Mouse (Mus musculus): ENCODE measurements around the gene Dync1li1. TPM values are rescaled to one million over a fixed set of nuclear protein-coding genes. Genes with fewer than 3 reads are reported as not detected.

Gene Dync1li1
- polyA plus RNA-seq, 1 experiment from 2014 or later: 107 TPM

DNA sequence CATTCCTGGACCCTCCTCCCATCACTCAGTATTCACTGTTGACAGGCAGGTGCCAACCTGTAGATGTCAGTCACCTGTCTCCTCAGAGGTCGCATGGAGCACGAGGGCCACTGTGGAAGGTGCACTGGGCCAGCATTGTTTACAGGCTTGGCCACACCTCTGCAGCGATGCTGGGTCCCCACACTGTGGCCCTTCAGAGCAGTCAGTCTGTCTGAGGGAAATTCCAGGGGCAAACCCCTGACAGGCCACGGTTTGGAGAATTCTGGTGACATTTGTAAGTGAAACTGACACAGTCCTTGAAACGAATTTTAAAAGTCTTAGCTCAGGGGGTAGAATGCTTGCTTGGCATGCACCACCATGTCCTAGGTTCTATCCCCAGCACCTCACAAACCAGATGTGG, 71.8 kb downstream of the Dync1li1 start:
- Histone ChIP-seq H3K4me2 (ENCODE audit: low read length) (no peak overlapping the region), H3K4me1 (ENCODE audit: control insufficient read depth, insufficient read depth, low read length) (no peaks in the 10 kb centered on the region), H3K36me3 (ENCODE audit: control insufficient read depth, insufficient read depth, low read length) (0 out of 2 replicates have a peak, but pooled peaks cover 3% of the 10 kb centered on the region), H3K9me3 (ENCODE audit: control insufficient read depth, low read length) (no peaks in the 10 kb centered on the region), H3K9ac (replicated peaks; ENCODE audit: low read length) (no peak overlapping the region), H3K27me3 (ENCODE audit: control insufficient read depth, insufficient read depth, low read length) (no peaks in the 10 kb centered on the region), H3K4me3 (replicated peaks; ENCODE audit: low read depth, low read length) (no peak overlapping the region), H3K27ac (replicated peaks; ENCODE audit: low read depth, low read length) (no peak overlapping the region)
- ATAC-seq (ENCODE audit: low FRiP score, low TSS enrichment): no peak
- no peak for DNase-seq
- 86% methylated on average over 5 of the region's 5 CpGs for WGBS

GRCm38 (mm10) chr9:114761848-114762247, 73.3 kb downstream of the Dync1li1 start:
- H3K36me3 ChIP-seq (ENCODE audit: control insufficient read depth, insufficient read depth, low read length): 0 out of 2 replicates have a peak, but pooled peaks cover 3% of the 10 kb centered on the region
- H3K9me3 ChIP-seq (ENCODE audit: control insufficient read depth, low read length): no peaks in the 10 kb centered on the region
- no peak for DNase-seq
- no peak overlapping the region for H3K4me2 ChIP-seq (ENCODE audit: low read length)
- ATAC-seq (ENCODE audit: low FRiP score, low TSS enrichment): no peak
- H3K4me3 ChIP-seq (replicated peaks; ENCODE audit: low read depth, low read length): no peak overlapping the region
- no peaks in the 10 kb centered on the region for H3K27me3 ChIP-seq (ENCODE audit: control insufficient read depth, insufficient read depth, low read length)
- no peaks in the 10 kb centered on the region for H3K4me1 ChIP-seq (ENCODE audit: control insufficient read depth, insufficient read depth, low read length)
- no peak overlapping the region for H3K9ac ChIP-seq (replicated peaks; ENCODE audit: low read length)
- 81% methylated on average over 11 of the region's 11 CpGs for WGBS
- no peak overlapping the region for H3K27ac ChIP-seq (replicated peaks; ENCODE audit: low read depth, low read length)

- 67% methylated on average over 13 of the region's 13 CpGs for WGBS
- Histone ChIP-seq H3K4me1 (ENCODE audit: control insufficient read depth, insufficient read depth, low read length) (no peaks in the 10 kb centered on the region), H3K4me2 (ENCODE audit: low read length) (no peak overlapping the region), H3K27me3 (ENCODE audit: control insufficient read depth, insufficient read depth, low read length) (no peaks in the 10 kb centered on the region), H3K36me3 (ENCODE audit: control insufficient read depth, insufficient read depth, low read length) (0 out of 2 replicates have a peak, but pooled peaks cover 3% of the 10 kb centered on the region), H3K9me3 (ENCODE audit: control insufficient read depth, low read length) (no peaks in the 10 kb centered on the region), H3K4me3 (replicated peaks; ENCODE audit: low read depth, low read length) (no peak overlapping the region), H3K9ac (replicated peaks; ENCODE audit: low read length) (no peak overlapping the region), H3K27ac (replicated peaks; ENCODE audit: low read depth, low read length) (no peak overlapping the region)
- peak; percentile 72 for DNase-seq
- ATAC-seq (ENCODE audit: low FRiP score, low TSS enrichment): no peak
These were observed 74.8 kb downstream of the Dync1li1 start for GRCm38 (mm10) chr9:114763341-114763740.

GRCm38 (mm10) chr9:114767030-114767429, 78.4 kb downstream of the Dync1li1 start:
- no peaks in the 10 kb centered on the region for H3K27me3 ChIP-seq (ENCODE audit: control insufficient read depth, insufficient read depth, low read length)
- H3K9me3 ChIP-seq (ENCODE audit: control insufficient read depth, low read length): no peaks in the 10 kb centered on the region
- no peak overlapping the region for H3K4me2 ChIP-seq (ENCODE audit: low read length)
- 66% methylated on average over 13 of the region's 13 CpGs for WGBS
- H3K9ac ChIP-seq (replicated peaks; ENCODE audit: low read length): no peak overlapping the region
- DNase-seq (peak; percentile 77), ATAC-seq (ENCODE audit: low FRiP score, low TSS enrichment) (0 out of 2 replicates have a peak, but pooled peaks have one; percentile 34)
- H3K4me1 ChIP-seq (ENCODE audit: control insufficient read depth, insufficient read depth, low read length): no peaks in the 10 kb centered on the region
- H3K4me3 ChIP-seq (replicated peaks; ENCODE audit: low read depth, low read length): no peak overlapping the region
- no peaks in the 10 kb centered on the region for H3K36me3 ChIP-seq (ENCODE audit: control insufficient read depth, insufficient read depth, low read length)
- peak overlapping the region; percentile 20; the same call in 1 of the 2 replicates for H3K27ac ChIP-seq (replicated peaks; ENCODE audit: low read depth, low read length)

DNA sequence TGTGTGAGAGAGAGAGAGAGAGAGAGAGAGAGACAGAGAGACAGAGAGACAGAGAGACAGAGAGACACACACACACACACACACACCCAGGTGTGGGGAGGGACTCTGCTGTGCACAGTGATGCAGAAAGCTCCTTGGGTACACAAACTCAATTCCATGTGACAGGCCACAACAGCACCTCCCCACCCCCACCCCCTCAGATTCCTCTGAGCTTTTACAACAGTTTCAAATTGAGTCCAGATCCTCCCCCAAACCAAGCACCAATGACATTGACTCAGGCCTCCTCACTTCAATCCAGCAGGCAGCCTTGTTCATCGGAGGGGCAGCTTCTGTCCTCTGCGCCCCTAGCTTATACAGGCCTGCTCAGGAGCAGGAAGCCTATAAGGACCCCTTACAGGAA, 78.9 kb downstream of the Dync1li1 start:
- no peaks in the 10 kb centered on the region for H3K36me3 ChIP-seq (ENCODE audit: control insufficient read depth, insufficient read depth, low read length)
- no peaks in the 10 kb centered on the region for H3K9me3 ChIP-seq (ENCODE audit: control insufficient read depth, low read length)
- no peak for ATAC-seq (ENCODE audit: low FRiP score, low TSS enrichment)
- no peak for DNase-seq
- no peaks in the 10 kb centered on the region for H3K27me3 ChIP-seq (ENCODE audit: control insufficient read depth, insufficient read depth, low read length)
- no peak overlapping the region for H3K4me3 ChIP-seq (replicated peaks; ENCODE audit: low read depth, low read length)
- no peak overlapping the region for H3K4me2 ChIP-seq (ENCODE audit: low read length)
- H3K9ac ChIP-seq (replicated peaks; ENCODE audit: low read length): no peak overlapping the region
- WGBS: 75% methylated on average over 2 of the region's 2 CpGs
- no peaks in the 10 kb centered on the region for H3K4me1 ChIP-seq (ENCODE audit: control insufficient read depth, insufficient read depth, low read length)
- H3K27ac ChIP-seq (replicated peaks; ENCODE audit: low read depth, low read length): no peak overlapping the region

GRCm38 (mm10) chr9:114768066-114768465, 79.5 kb downstream of the Dync1li1 start:
- Histone ChIP-seq H3K4me3 (replicated peaks; ENCODE audit: low read depth, low read length) (no peak overlapping the region), H3K36me3 (ENCODE audit: control insufficient read depth, insufficient read depth, low read length) (no peaks in the 10 kb centered on the region), H3K4me2 (ENCODE audit: low read length) (no peak overlapping the region), H3K9ac (replicated peaks; ENCODE audit: low read length) (no peak overlapping the region), H3K27ac (replicated peaks; ENCODE audit: low read depth, low read length) (no peak overlapping the region), H3K27me3 (ENCODE audit: control insufficient read depth, insufficient read depth, low read length) (no peaks in the 10 kb centered on the region), H3K4me1 (ENCODE audit: control insufficient read depth, insufficient read depth, low read length) (no peaks in the 10 kb centered on the region), H3K9me3 (ENCODE audit: control insufficient read depth, low read length) (no peaks in the 10 kb centered on the region)
- no peak for ATAC-seq (ENCODE audit: low FRiP score, low TSS enrichment)
- no peak for DNase-seq
- WGBS: 57% methylated on average over 10 of the region's 10 CpGs

DNA sequence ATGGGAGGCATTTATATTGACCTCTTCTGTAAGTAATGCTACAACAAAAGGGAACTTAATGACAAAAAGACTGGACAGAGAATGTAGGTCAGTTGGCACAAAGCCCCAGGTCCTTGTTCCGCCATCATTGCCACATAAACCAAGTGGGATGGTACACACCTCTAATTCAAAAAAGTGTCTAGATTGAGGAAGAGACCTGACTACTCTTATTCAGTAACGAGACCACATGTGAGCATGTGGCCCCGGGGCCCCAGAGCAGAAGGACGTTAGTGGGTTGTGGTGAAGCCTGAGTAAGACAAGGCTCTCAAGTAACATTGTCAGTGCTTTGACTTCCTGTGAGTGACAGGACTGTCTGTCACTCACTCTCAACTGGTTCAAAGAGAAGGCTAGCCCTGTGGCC, 81.6 kb downstream of the Dync1li1 start:
- Histone ChIP-seq H3K36me3 (ENCODE audit: control insufficient read depth, insufficient read depth, low read length) (no peaks in the 10 kb centered on the region), H3K4me3 (replicated peaks; ENCODE audit: low read depth, low read length) (no peak overlapping the region), H3K4me2 (ENCODE audit: low read length) (no peak overlapping the region), H3K9me3 (ENCODE audit: control insufficient read depth, low read length) (no peaks in the 10 kb centered on the region), H3K27me3 (ENCODE audit: control insufficient read depth, insufficient read depth, low read length) (no peaks in the 10 kb centered on the region), H3K27ac (replicated peaks; ENCODE audit: low read depth, low read length) (no peak overlapping the region), H3K4me1 (ENCODE audit: control insufficient read depth, insufficient read depth, low read length) (no peaks in the 10 kb centered on the region), H3K9ac (replicated peaks; ENCODE audit: low read length) (no peak overlapping the region)
- no peak for ATAC-seq (ENCODE audit: low FRiP score, low TSS enrichment)
- DNase-seq: no peak
- 89% methylated on average over 4 of the region's 4 CpGs for WGBS

GRCm38 (mm10) chr9:114771565-114771964, 83.0 kb downstream of the Dync1li1 start:
- Histone ChIP-seq H3K36me3 (ENCODE audit: control insufficient read depth, insufficient read depth, low read length) (no peaks in the 10 kb centered on the region), H3K4me2 (ENCODE audit: low read length) (no peak overlapping the region), H3K27ac (replicated peaks; ENCODE audit: low read depth, low read length) (no peak overlapping the region), H3K27me3 (ENCODE audit: control insufficient read depth, insufficient read depth, low read length) (no peaks in the 10 kb centered on the region), H3K4me3 (replicated peaks; ENCODE audit: low read depth, low read length) (no peak overlapping the region), H3K4me1 (ENCODE audit: control insufficient read depth, insufficient read depth, low read length) (no peaks in the 10 kb centered on the region), H3K9ac (replicated peaks; ENCODE audit: low read length) (no peak overlapping the region), H3K9me3 (ENCODE audit: control insufficient read depth, low read length) (no peaks in the 10 kb centered on the region)
- DNase-seq (no peak), ATAC-seq (ENCODE audit: low FRiP score, low TSS enrichment) (no peak)
- WGBS: 92% methylated on average over 7 of the region's 7 CpGs
